Mouse (Mus musculus): ENCODE measurements around the gene Dlec1. TPM values are rescaled to one million over a fixed set of nuclear protein-coding genes. Genes with fewer than 3 reads are reported as not detected.

Gene Dlec1
- polyA plus RNA-seq, 1 experiment: 2.2 TPM

GRCm38 (mm10) chr9:119145638-119146037 is 43.4 kb downstream of the Dlec1 start:
- DNase-seq (ENCODE audit: low read depth): no peak
- no peak for TF ChIP-seq POLR2A (IDR thresholded peaks at IDR 0.05; ENCODE audit: borderline replicate concordance, extremely low read depth, insufficient read depth, insufficient read length, poor library complexity, severe bottlenecking)
- TF ChIP-seq CTCF (IDR thresholded peaks at IDR 0.05; ENCODE audit: borderline replicate concordance, extremely low read depth, insufficient read depth, insufficient read length): no peak

DNA sequence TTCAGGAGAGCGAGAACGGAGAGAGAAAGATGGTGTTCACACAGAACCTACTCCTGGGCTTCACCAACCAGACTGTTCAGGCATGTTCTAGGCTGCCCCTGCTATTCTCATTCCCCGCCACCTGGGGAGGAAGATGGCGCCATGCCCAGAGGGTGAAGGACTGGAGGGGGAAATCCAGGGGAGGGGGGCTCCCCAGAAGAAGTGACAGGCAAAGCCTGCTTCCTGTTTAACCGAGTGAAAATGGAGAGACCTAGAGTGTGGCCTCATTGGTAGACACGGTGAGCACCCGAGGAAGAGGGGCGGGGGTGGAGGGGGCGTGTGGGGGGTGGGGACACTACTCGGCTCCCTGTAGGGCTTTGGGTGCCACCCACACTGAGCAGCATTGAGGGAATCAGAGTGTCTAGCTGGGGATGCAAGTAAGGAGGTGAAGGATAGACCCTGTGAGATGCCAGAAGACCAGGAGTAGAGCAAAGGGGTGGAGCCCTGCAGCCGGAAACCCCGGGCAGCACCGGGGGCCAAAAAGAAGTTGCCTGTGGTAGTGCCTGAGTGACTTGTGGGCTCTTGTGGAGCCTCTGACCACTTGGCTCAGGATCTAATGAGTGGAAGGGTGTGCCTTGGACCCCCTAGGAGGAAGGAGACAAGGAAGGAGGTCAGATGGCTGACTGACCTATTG is 44.0 kb downstream of the Dlec1 start:
- TF ChIP-seq POLR2A (IDR thresholded peaks at IDR 0.05; ENCODE audit: borderline replicate concordance, extremely low read depth, insufficient read depth, insufficient read length, poor library complexity, severe bottlenecking) (no peak), CTCF (IDR thresholded peaks at IDR 0.05; ENCODE audit: borderline replicate concordance, extremely low read depth, insufficient read depth, insufficient read length) (no peak)
- peak; percentile 13 for DNase-seq (ENCODE audit: low read depth)

DNA sequence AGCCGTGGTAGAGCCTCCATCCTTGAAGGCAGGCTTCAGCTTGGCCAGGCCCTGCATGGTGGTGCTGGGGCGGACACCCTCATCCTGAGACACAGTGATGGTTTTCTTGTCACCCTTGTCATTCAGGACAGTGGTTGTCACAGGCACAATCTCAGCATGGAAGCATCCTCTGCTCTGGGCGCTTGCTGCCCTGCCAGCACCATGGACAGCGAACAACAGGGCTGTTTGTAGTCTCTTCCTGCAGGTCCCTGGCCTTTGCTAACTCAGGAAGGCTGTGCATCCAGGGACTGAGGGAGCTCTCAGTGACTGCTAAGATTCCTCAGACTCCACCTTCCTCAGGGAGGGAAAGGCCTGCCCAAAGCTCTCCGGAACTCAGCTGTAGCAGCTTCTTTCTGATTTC is 47.3 kb downstream of the Dlec1 start:
- DNase-seq (ENCODE audit: low read depth): peak; percentile 35
- TF ChIP-seq CTCF (IDR thresholded peaks at IDR 0.05; ENCODE audit: borderline replicate concordance, extremely low read depth, insufficient read depth, insufficient read length) (no peak), POLR2A (IDR thresholded peaks at IDR 0.05; ENCODE audit: borderline replicate concordance, extremely low read depth, insufficient read depth, insufficient read length, poor library complexity, severe bottlenecking) (no peak)

DNA sequence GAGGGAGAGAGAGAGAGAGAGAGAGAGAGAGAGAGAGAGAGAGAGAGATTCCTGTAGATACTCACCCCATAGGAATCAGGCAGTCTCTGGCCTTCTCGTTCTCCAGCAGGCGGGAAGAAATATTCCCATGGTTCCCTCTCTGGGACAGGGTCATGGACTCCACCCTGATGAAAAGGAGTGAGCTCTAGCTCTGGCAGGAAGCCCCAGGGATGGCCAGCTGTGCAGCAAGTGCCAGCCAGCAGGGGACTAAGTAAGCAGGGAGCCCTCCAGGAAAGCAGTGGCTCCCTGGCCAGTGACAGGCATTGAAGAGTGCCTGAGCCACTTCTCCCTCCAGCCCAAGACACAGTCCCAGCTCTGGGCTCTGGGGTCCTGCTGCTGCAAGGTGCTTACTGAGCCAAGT is 49.5 kb downstream of the Dlec1 start:
- TF ChIP-seq CTCF (IDR thresholded peaks at IDR 0.05; ENCODE audit: borderline replicate concordance, extremely low read depth, insufficient read depth, insufficient read length) (no peak), POLR2A (IDR thresholded peaks at IDR 0.05; ENCODE audit: borderline replicate concordance, extremely low read depth, insufficient read depth, insufficient read length, poor library complexity, severe bottlenecking) (no peak)
- DNase-seq (ENCODE audit: low read depth): no peak

GRCm38 (mm10) chr9:119155416-119155815 is 53.1 kb downstream of the Dlec1 start:
- no peak for DNase-seq (ENCODE audit: low read depth)
- no peak for TF ChIP-seq POLR2A (IDR thresholded peaks at IDR 0.05; ENCODE audit: borderline replicate concordance, extremely low read depth, insufficient read depth, insufficient read length, poor library complexity, severe bottlenecking)
- no peak for TF ChIP-seq CTCF (IDR thresholded peaks at IDR 0.05; ENCODE audit: borderline replicate concordance, extremely low read depth, insufficient read depth, insufficient read length)

- TF ChIP-seq POLR2A (IDR thresholded peaks at IDR 0.05; ENCODE audit: borderline replicate concordance, extremely low read depth, insufficient read depth, insufficient read length, poor library complexity, severe bottlenecking) (no peak), CTCF (IDR thresholded peaks at IDR 0.05; ENCODE audit: borderline replicate concordance, extremely low read depth, insufficient read depth, insufficient read length) (no peak)
Observed at GRCm38 (mm10) chr9:119155826-119156225, 53.5 kb downstream of the Dlec1 start.

DNA sequence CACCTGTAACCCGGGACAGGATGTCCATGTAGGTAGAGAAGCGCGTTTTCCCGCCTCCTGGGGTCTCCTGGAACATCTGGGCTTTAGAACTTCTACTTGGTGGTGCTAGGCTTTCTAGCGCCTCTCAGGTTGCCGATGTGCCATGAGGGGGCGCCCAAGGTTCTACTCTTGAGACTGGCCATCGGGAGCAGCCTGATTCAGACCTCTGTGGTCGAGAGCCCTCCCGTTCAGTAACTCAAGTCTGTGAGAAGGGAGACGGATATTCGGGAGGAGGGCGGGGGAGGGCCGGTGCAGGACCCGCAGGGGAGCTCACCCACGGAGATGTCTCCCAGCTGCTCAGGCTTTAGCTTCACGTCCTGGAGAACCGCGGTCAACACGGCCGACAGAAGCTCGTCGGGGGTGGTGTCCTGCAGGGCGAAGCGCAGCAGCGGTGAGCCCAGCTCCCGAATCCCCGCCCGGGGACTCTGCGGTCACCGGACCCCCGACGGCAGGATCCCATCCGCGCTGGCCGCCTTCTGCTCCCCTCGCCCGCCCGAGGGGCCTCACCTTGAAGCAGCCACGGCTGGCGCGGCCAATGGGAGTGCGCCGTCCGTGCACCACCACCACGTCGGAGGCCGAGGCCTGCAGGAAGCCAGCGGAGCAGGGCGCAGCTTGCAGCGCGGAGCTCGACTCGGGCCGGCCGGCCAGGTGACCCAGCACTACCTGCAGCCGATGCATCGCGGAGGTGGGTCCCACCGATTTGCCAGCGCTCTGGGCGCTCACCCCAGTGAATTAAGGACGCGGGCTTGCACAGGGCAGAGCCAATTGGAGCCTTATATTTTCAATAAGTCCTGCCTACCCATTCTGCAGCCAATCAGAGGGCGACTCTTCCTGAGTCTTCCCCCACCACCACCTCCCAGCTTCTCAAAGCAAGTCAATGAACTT is 54.3 kb downstream of the Dlec1 start, which contains the start of gene Acaa1b:
Gene Acaa1b (minus strand): TSS at position 816 of the 924 bp plus-strand sequence.
- TF ChIP-seq POLR2A (IDR thresholded peaks at IDR 0.05; ENCODE audit: borderline replicate concordance, extremely low read depth, insufficient read depth, insufficient read length, poor library complexity, severe bottlenecking): no peak
- TF ChIP-seq CTCF (IDR thresholded peaks at IDR 0.05; ENCODE audit: borderline replicate concordance, extremely low read depth, insufficient read depth, insufficient read length): peak; percentile 78
- DNase-seq (ENCODE audit: low read depth): peak; percentile 85

More at GRCm38 (mm10) chr9:119155826-119156225, 53.5 kb downstream of the Dlec1 start:
- peak; percentile 29 for DNase-seq (ENCODE audit: low read depth)

DNA sequence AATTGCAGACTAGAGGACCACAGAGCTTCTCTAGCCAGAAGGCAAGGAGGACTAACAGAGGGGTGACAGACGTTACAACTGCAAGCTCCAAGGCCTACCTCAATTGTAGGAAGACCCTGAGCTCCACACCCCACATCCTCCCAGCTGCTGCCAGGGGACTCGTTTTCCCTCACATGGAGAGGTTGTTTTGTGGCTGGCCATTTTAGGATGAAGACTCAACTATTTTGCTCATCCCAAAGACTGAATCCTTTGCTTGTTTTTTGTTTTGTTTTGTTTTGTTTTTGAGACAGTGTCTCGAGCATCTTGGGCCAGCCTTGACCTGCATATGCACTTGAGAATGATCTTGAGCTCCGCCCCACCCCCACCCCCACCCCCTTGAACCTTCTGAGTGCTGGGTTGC is 56.6 kb downstream of the Dlec1 start, which contains the start of gene Gm47289:
Gene Gm47289 (plus strand): TSS at position 301 of the 400 bp plus-strand sequence.
- DNase-seq (ENCODE audit: low read depth): no peak
- TF ChIP-seq CTCF (IDR thresholded peaks at IDR 0.05; ENCODE audit: borderline replicate concordance, extremely low read depth, insufficient read depth, insufficient read length) (no peak), POLR2A (IDR thresholded peaks at IDR 0.05; ENCODE audit: borderline replicate concordance, extremely low read depth, insufficient read depth, insufficient read length, poor library complexity, severe bottlenecking) (no peak)

DNA sequence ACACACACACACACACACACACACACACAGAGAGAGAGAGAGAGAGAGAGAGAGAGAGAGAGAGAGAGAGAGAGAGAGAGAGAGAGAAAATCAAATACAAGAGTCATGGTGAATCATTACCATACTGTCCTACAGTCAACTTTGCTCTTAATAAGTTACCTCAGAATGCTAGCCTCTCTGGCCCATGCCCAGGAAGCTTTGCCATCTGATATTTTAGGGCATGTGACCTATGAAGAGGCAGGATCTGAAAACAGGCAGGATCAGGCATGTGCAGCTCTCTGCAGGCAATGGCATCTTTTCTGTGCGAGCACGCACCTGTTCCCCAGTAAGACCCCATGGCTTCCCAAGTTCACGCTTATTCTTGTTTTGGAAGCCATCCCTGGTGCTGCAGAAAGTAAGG is 58.4 kb downstream of the Dlec1 start:
- no peak for DNase-seq (ENCODE audit: low read depth)
- TF ChIP-seq POLR2A (IDR thresholded peaks at IDR 0.05; ENCODE audit: borderline replicate concordance, extremely low read depth, insufficient read depth, insufficient read length, poor library complexity, severe bottlenecking): no peak
- no peak for TF ChIP-seq CTCF (IDR thresholded peaks at IDR 0.05; ENCODE audit: borderline replicate concordance, extremely low read depth, insufficient read depth, insufficient read length)

GRCm38 (mm10) chr9:119164743-119165142 is 62.5 kb downstream of the Dlec1 start:
- DNase-seq (ENCODE audit: low read depth): no peak

GRCm38 (mm10) chr9:119165548-119165947 is 63.3 kb downstream of the Dlec1 start:
- no peak for DNase-seq (ENCODE audit: low read depth)
- TF ChIP-seq POLR2A (IDR thresholded peaks at IDR 0.05; ENCODE audit: borderline replicate concordance, extremely low read depth, insufficient read depth, insufficient read length, poor library complexity, severe bottlenecking) (no peak), CTCF (IDR thresholded peaks at IDR 0.05; ENCODE audit: borderline replicate concordance, extremely low read depth, insufficient read depth, insufficient read length) (no peak)

More at GRCm38 (mm10) chr9:119164743-119165142, 62.5 kb downstream of the Dlec1 start:
- TF ChIP-seq CTCF (IDR thresholded peaks at IDR 0.05; ENCODE audit: borderline replicate concordance, extremely low read depth, insufficient read depth, insufficient read length) (no peak), POLR2A (IDR thresholded peaks at IDR 0.05; ENCODE audit: borderline replicate concordance, extremely low read depth, insufficient read depth, insufficient read length, poor library complexity, severe bottlenecking) (no peak)
